Mouse (Mus musculus): ENCODE results near the gene Gm4340. TPM values are rescaled to one million over a fixed set of nuclear protein-coding genes. Genes with fewer than 3 reads are reported as not detected.
"Not testable (repeated sequence)": the region's sequence is repeated elsewhere in the genome, so short reads cannot be mapped to it uniquely, and the experiment has no call there.

Gene Gm4340
- not detected in 2 replicates for polyA plus RNA-seq (2014; fragmentation: Nextera tagmentation; extraction: Ambion mirVana)

DNA sequence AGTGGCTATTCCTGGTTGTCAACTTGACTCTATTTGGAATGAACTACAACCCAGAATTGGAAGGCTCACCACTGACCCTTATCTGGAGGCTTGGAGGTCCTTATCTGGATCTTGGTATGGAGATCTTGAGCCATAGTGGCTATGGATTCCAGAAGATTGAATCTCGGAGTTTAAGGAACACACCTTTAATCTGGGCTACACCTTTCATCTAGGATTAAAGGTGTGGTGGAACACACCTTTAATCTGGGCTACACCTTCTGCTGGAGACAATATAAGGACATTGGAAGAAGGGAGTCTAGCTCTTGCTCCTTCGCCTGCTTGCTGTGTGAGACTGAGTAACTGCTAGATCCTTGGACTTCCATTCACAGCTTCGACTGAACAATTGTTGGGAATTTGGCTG, at the start of gene Gm4340:
Gm4340 (plus strand) TSS at position 301 of the 400 bp plus-strand sequence.
- H3K36me3 ChIP-seq (ENCODE audit: control insufficient read depth, insufficient read depth, low read length); H3K4me3 ChIP-seq (ENCODE audit: low read depth, low read length); ATAC-seq (ENCODE audit: insufficient number of reproducible peaks, insufficient read depth, low FRiP score, low read depth); H3K9ac ChIP-seq (replicated peaks; ENCODE audit: low read depth, low read length); H3K4me2 ChIP-seq (replicated peaks; ENCODE audit: low read depth, low read length); H3K9me3 ChIP-seq (ENCODE audit: control insufficient read depth, low read depth, low read length); H3K4me1 ChIP-seq (ENCODE audit: control insufficient read depth, insufficient read depth, low read length); H3K27me3 ChIP-seq (ENCODE audit: control insufficient read depth, insufficient read depth, low read length); H3K27ac ChIP-seq (ENCODE audit: low read length): not testable (repeated sequence)
- WGBS = no CpG with 5 or more reads among the region's 3 CpGs

DNA sequence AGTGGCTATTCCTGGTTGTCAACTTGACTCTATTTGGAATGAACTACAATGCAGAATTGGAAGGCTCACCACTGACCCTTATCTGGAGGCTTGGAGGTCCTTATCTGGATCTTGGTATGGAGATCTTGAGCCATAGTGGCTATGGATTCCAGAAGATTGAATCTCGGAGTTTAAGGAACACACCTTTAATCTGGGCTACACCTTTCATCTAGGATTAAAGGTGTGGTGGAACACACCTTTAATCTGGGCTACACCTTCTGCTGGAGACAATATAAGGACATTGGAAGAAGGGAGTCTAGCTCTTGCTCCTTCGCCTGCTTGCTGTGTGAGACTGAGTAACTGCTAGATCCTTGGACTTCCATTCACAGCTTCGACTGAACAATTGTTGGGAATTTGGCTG, 42.6 kb upstream of the Gm4340 start, which contains the start of gene Gm6763:
Gm6763 (plus strand) TSS at position 301 of the 400 bp plus-strand sequence.
- not testable (repeated sequence) for H3K27ac ChIP-seq (ENCODE audit: low read length); H3K4me2 ChIP-seq (replicated peaks; ENCODE audit: low read depth, low read length); H3K4me1 ChIP-seq (ENCODE audit: control insufficient read depth, insufficient read depth, low read length); ATAC-seq (ENCODE audit: insufficient number of reproducible peaks, insufficient read depth, low FRiP score, low read depth); H3K4me3 ChIP-seq (ENCODE audit: low read depth, low read length); H3K9me3 ChIP-seq (ENCODE audit: control insufficient read depth, low read depth, low read length); H3K36me3 ChIP-seq (ENCODE audit: control insufficient read depth, insufficient read depth, low read length); H3K27me3 ChIP-seq (ENCODE audit: control insufficient read depth, insufficient read depth, low read length); H3K9ac ChIP-seq (replicated peaks; ENCODE audit: low read depth, low read length)
- WGBS = no CpG with 5 or more reads among the region's 3 CpGs

DNA sequence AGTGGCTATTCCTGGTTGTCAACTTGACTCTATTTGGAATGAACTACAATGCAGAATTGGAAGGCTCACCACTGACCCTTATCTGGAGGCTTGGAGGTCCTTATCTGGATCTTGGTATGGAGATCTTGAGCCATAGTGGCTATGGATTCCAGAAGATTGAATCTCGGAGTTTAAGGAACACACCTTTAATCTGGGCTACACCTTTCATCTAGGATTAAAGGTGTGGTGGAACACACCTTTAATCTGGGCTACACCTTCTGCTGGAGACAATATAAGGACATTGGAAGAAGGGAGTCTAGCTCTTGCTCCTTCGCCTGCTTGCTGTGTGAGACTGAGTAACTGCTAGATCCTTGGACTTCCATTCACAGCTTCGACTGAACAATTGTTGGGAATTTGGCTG, 34.1 kb upstream of the Gm4340 start, which contains the start of gene Gm8764:
Gm8764 (plus strand) TSS at position 301 of the 400 bp plus-strand sequence.
- no CpG with 5 or more reads among the region's 3 CpGs for WGBS
- H3K9me3 ChIP-seq (ENCODE audit: control insufficient read depth, low read depth, low read length); ATAC-seq (ENCODE audit: insufficient number of reproducible peaks, insufficient read depth, low FRiP score, low read depth): not testable (repeated sequence)

DNA sequence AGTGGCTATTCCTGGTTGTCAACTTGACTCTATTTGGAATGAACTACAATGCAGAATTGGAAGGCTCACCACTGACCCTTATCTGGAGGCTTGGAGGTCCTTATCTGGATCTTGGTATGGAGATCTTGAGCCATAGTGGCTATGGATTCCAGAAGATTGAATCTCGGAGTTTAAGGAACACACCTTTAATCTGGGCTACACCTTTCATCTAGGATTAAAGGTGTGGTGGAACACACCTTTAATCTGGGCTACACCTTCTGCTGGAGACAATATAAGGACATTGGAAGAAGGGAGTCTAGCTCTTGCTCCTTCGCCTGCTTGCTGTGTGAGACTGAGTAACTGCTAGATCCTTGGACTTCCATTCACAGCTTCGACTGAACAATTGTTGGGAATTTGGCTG, 25.6 kb upstream of the Gm4340 start, which contains the start of gene Gm21304:
Gm21304 (plus strand) TSS at position 301 of the 400 bp plus-strand sequence.
- not testable (repeated sequence) for H3K9ac ChIP-seq (replicated peaks; ENCODE audit: low read depth, low read length); H3K36me3 ChIP-seq (ENCODE audit: control insufficient read depth, insufficient read depth, low read length); H3K27ac ChIP-seq (ENCODE audit: low read length); H3K4me1 ChIP-seq (ENCODE audit: control insufficient read depth, insufficient read depth, low read length); H3K27me3 ChIP-seq (ENCODE audit: control insufficient read depth, insufficient read depth, low read length); H3K9me3 ChIP-seq (ENCODE audit: control insufficient read depth, low read depth, low read length); H3K4me2 ChIP-seq (replicated peaks; ENCODE audit: low read depth, low read length); ATAC-seq (ENCODE audit: insufficient number of reproducible peaks, insufficient read depth, low FRiP score, low read depth); H3K4me3 ChIP-seq (ENCODE audit: low read depth, low read length)
- no CpG with 5 or more reads among the region's 3 CpGs for WGBS

More for the DNA sequence above, 34.1 kb upstream of the Gm4340 start, which contains the start of gene Gm8764:
- not testable (repeated sequence) for H3K27me3 ChIP-seq (ENCODE audit: control insufficient read depth, insufficient read depth, low read length); H3K4me2 ChIP-seq (replicated peaks; ENCODE audit: low read depth, low read length); H3K27ac ChIP-seq (ENCODE audit: low read length); H3K36me3 ChIP-seq (ENCODE audit: control insufficient read depth, insufficient read depth, low read length); H3K9ac ChIP-seq (replicated peaks; ENCODE audit: low read depth, low read length); H3K4me1 ChIP-seq (ENCODE audit: control insufficient read depth, insufficient read depth, low read length); H3K4me3 ChIP-seq (ENCODE audit: low read depth, low read length)

DNA sequence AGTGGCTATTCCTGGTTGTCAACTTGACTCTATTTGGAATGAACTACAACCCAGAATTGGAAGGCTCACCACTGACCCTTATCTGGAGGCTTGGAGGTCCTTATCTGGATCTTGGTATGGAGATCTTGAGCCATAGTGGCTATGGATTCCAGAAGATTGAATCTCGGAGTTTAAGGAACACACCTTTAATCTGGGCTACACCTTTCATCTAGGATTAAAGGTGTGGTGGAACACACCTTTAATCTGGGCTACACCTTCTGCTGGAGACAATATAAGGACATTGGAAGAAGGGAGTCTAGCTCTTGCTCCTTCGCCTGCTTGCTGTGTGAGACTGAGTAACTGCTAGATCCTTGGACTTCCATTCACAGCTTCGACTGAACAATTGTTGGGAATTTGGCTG, 17.1 kb upstream of the Gm4340 start, which contains the start of gene Gm21312:
Gm21312 (plus strand) TSS at position 301 of the 400 bp plus-strand sequence.
- H3K4me1 ChIP-seq (ENCODE audit: control insufficient read depth, insufficient read depth, low read length); H3K27ac ChIP-seq (ENCODE audit: low read length); H3K9me3 ChIP-seq (ENCODE audit: control insufficient read depth, low read depth, low read length); H3K9ac ChIP-seq (replicated peaks; ENCODE audit: low read depth, low read length); H3K4me2 ChIP-seq (replicated peaks; ENCODE audit: low read depth, low read length); H3K4me3 ChIP-seq (ENCODE audit: low read depth, low read length); ATAC-seq (ENCODE audit: insufficient number of reproducible peaks, insufficient read depth, low FRiP score, low read depth); H3K27me3 ChIP-seq (ENCODE audit: control insufficient read depth, insufficient read depth, low read length); H3K36me3 ChIP-seq (ENCODE audit: control insufficient read depth, insufficient read depth, low read length): not testable (repeated sequence)
- no CpG with 5 or more reads among the region's 3 CpGs for WGBS

DNA sequence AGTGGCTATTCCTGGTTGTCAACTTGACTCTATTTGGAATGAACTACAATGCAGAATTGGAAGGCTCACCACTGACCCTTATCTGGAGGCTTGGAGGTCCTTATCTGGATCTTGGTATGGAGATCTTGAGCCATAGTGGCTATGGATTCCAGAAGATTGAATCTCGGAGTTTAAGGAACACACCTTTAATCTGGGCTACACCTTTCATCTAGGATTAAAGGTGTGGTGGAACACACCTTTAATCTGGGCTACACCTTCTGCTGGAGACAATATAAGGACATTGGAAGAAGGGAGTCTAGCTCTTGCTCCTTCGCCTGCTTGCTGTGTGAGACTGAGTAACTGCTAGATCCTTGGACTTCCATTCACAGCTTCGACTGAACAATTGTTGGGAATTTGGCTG, 8.6 kb upstream of the Gm4340 start, which contains the start of gene Gm20765:
Gm20765 (plus strand) TSS at position 301 of the 400 bp plus-strand sequence.
- ATAC-seq (ENCODE audit: insufficient number of reproducible peaks, insufficient read depth, low FRiP score, low read depth); H3K4me1 ChIP-seq (ENCODE audit: control insufficient read depth, insufficient read depth, low read length); H3K27me3 ChIP-seq (ENCODE audit: control insufficient read depth, insufficient read depth, low read length); H3K4me2 ChIP-seq (replicated peaks; ENCODE audit: low read depth, low read length); H3K9ac ChIP-seq (replicated peaks; ENCODE audit: low read depth, low read length); H3K9me3 ChIP-seq (ENCODE audit: control insufficient read depth, low read depth, low read length); H3K27ac ChIP-seq (ENCODE audit: low read length); H3K36me3 ChIP-seq (ENCODE audit: control insufficient read depth, insufficient read depth, low read length); H3K4me3 ChIP-seq (ENCODE audit: low read depth, low read length): not testable (repeated sequence)
- WGBS = no CpG with 5 or more reads among the region's 3 CpGs

DNA sequence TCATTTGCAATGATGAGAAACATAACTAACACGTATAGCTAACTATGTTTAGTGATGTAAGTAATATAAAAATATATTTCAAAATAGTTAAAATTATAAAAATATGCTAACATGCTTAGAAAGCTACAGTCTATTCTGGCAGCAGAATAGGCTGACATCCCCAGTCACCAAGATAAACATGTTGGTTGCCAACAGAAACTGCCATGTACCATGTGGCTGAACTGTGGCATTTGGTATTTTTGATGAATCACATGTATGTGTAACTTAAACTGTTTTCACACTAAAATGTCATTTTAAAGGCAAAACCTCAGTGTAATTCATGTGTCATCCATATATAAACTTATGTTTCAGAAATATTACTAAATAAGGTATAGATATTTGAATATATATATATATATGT, 15.8 kb downstream of the Gm4340 start:
- H3K4me2 ChIP-seq (replicated peaks; ENCODE audit: low read depth, low read length) = no peak overlapping the region

DNA sequence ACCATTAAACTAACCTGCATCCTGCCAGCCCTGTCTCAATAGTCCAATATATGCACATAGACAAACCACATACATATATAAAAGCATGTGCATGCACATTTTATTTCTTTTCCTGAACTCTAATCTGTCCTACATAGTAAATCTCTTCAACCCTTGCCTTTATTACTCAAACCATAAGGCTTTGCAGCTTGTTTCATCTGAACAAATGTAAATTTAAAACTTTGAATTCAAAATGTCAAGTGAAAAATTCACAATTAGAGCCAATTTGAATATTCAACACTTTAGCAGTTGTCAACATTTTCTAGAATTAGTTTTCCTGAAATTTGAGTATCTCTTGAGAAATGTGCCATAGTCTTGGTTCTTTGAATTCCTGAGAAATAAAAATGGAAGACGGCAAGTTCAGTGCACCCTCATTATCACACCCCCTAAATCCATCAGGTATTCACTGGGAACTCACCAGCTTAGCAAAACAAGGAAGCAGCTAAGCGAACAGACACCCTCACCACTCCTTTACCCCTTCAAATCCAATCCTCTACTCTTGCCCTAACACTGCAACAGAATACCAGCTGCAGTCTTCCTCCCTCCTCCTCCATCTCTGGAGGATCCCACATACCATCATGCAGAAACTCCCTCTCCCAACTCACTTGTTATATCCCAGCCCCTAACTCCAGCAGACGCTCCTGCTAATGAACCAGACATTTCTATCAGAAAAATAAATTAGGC, 16.6 kb downstream of the Gm4340 start:
- no peaks in the 10 kb centered on the region for H3K4me1 ChIP-seq (ENCODE audit: control insufficient read depth, insufficient read depth, low read length)
- H3K36me3 ChIP-seq (ENCODE audit: control insufficient read depth, insufficient read depth, low read length) = no peaks in the 10 kb centered on the region
- H3K4me3 ChIP-seq (ENCODE audit: low read depth, low read length) = no peak overlapping the region
- H3K27me3 ChIP-seq (ENCODE audit: control insufficient read depth, insufficient read depth, low read length) = no peaks in the 10 kb centered on the region
- WGBS = 75% methylated on average over 3 of the region's 3 CpGs
- no peak for ATAC-seq (ENCODE audit: insufficient number of reproducible peaks, insufficient read depth, low FRiP score, low read depth)
- H3K9ac ChIP-seq (replicated peaks; ENCODE audit: low read depth, low read length) = no peak overlapping the region
- no peaks in the 10 kb centered on the region for H3K9me3 ChIP-seq (ENCODE audit: control insufficient read depth, low read depth, low read length)
- no peak overlapping the region for H3K4me2 ChIP-seq (replicated peaks; ENCODE audit: low read depth, low read length)
- no peak overlapping the region for H3K27ac ChIP-seq (ENCODE audit: low read length)

More for the DNA sequence above, 15.8 kb downstream of the Gm4340 start:
- Histone ChIP-seq H3K9me3 (ENCODE audit: control insufficient read depth, low read depth, low read length) (no peaks in the 10 kb centered on the region), H3K4me3 (ENCODE audit: low read depth, low read length) (no peak overlapping the region), H3K27ac (ENCODE audit: low read length) (no peak overlapping the region), H3K4me1 (ENCODE audit: control insufficient read depth, insufficient read depth, low read length) (no peaks in the 10 kb centered on the region), H3K36me3 (ENCODE audit: control insufficient read depth, insufficient read depth, low read length) (no peaks in the 10 kb centered on the region), H3K9ac (replicated peaks; ENCODE audit: low read depth, low read length) (no peak overlapping the region), H3K27me3 (ENCODE audit: control insufficient read depth, insufficient read depth, low read length) (no peaks in the 10 kb centered on the region)
- WGBS = 80% methylated on average over 1 of the region's 1 CpGs
- no peak for ATAC-seq (ENCODE audit: insufficient number of reproducible peaks, insufficient read depth, low FRiP score, low read depth)
